Mouse (Mus musculus) megakaryocyte, embryonic 14.5 days (primary cell): ENCODE results near the gene Tmem223. TPM values are rescaled to one million over a fixed set of nuclear protein-coding genes. Genes with fewer than 3 reads are reported as not detected.
"Not testable (repeated sequence)": the region's sequence is repeated elsewhere in the genome, so short reads cannot be mapped to it uniquely, and the experiment has no call there.

Experiments
- H3K27me3 ChIP-seq: replicated peaks from 2 replicates; pipeline ENCODE3; 2012; ENCODE audit warnings: inconsistent platforms
- H3K36me3 ChIP-seq: replicated peaks from 2 replicates; pipeline ENCODE3; 2012; ENCODE audit warnings: low read length, inconsistent platforms, mixed read lengths
- H3K4me1 ChIP-seq: 2 replicates; pipeline ENCODE4 v1.6.1; 2012; ENCODE audit warnings: inconsistent platforms
- H3K4me3 ChIP-seq: replicated peaks from 2 replicates; pipeline ENCODE3; 2012; ENCODE audit warnings: moderate library complexity, mild to moderate bottlenecking, inconsistent platforms
- H3K9me3 ChIP-seq: 2 replicates; pipeline ENCODE4 v1.6.1; 2012; ENCODE audit warnings: inconsistent platforms
- FLI1 ChIP-seq: IDR thresholded peaks from 2 replicates; pipeline ENCODE4 v1.6.1; 2012; ENCODE audit warnings: low read length, inconsistent platforms, mixed read lengths
- GATA1 ChIP-seq: IDR thresholded peaks from 3 replicates; pipeline ENCODE4 v1.6.1; 2012; ENCODE audit warnings: mixed read lengths, low read length, inconsistent platforms, borderline replicate concordance
- polyA plus RNA-seq: library from polyadenylated mRNA; stranded (reverse); fragments of >175 nt; gene quantifications from 2 replicates; pipeline ENCODE4 v1.2.3, GENCODE M21; 2012; ENCODE audit warnings: low replicate concordance; ENCODE audit not compliant: insufficient read depth

Tmem223 gene
- polyA plus RNA-seq, 1 experiment = 53.5 TPM

DNA sequence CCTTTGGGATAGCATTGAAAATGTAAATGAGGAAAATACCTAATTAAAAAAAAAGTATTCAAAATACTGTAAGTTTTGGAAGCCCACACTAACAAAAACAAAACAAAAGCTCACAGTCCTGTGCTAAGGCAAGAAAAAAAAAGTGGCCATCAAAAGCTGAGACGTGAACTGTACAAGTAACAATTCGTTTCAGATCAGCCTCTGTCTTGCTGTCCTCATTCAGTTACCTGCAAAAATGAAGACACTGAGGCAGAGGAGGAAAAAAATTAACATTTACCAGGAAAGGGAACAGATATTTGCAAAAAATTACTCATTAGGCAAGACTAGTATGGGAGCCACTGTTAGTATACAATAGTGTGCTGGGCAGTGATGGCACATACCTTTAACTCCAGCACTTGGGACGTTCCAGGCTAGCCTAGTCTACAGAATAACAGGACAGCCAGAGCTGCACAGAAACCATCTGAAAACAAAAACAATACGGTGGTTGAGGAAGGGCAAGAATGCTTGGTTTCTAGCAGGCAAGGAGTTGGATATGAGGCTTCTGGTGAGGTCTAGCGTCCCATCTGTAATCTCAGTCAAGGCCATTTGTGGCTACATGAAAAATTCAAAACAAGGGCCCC is 43.2 kb upstream of the Tmem223 start:
- Histone ChIP-seq H3K9me3 (0 out of 2 replicates have a peak, but pooled peaks cover 2% of the 10 kb centered on the region), H3K27me3 (no peaks in the 10 kb centered on the region), H3K4me1 (peaks cover 18% of the 10 kb centered on the region), H3K36me3 (peaks cover 32% of the 10 kb centered on the region), H3K4me3 (no peak overlapping the region)
- no peak for TF ChIP-seq GATA1
- no peak for TF ChIP-seq FLI1

- not testable (repeated sequence) for H3K4me3 ChIP-seq, H3K27me3 ChIP-seq
- peaks cover 18% of the 10 kb centered on the region for H3K4me1 ChIP-seq
Measured at GRCm38 (mm10) chr19:8728335-8729099, 42.3 kb upstream of the Tmem223 start.

GRCm38 (mm10) chr19:8734334-8734733 is 36.5 kb upstream of the Tmem223 start:
- Histone ChIP-seq H3K27me3 (no peaks in the 10 kb centered on the region), H3K36me3 (peaks cover 25% of the 10 kb centered on the region), H3K9me3 (0 out of 2 replicates have a peak, but pooled peaks cover 4% of the 10 kb centered on the region), H3K4me1 (peaks cover 29% of the 10 kb centered on the region), H3K4me3 (peak overlapping the region; percentile 65)
- TF ChIP-seq GATA1 = no peak
- TF ChIP-seq FLI1 = no peak

More at GRCm38 (mm10) chr19:8728335-8729099, 42.3 kb upstream of the Tmem223 start:
- peaks cover 32% of the 10 kb centered on the region for H3K36me3 ChIP-seq
- not testable (repeated sequence) for H3K9me3 ChIP-seq

DNA sequence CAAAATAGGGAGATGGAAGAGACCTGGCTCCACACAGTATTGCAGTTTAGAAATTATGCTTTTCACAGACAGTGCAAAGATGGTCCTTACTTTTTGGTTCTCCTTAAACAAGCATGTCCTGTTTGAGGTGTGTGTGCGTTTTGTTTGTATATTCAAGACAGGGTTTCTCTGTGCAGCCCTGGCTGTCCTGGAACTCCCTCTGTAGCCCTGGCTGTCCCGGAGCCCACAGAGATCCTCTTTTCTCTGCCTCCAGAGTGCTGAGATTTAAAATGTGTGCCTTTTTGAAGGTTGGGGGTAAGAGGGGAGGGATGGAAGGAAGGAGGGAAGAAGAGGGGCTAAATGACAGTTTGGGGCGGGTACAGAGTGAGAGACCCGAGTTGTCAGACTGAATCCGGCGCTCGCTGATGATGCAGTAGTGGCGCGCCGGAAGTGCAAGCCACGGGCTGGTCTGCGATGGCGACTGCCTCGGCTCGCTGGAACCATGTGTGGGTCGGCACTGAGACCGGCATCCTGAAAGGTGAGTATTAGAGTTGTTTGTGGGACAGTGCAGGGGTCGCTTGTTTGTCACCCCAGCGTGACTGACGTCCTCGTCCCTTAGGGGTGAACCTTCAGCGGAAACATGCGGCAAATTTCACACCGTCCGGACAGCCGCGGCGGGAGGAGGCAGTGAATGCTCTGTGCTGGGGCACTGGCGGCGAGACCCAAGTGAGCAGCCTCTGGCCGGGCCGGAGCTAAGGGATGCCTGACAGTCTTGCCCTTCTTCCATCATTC is 35.2 kb upstream of the Tmem223 start, which contains the start of gene Wdr74:
TSS of gene Wdr74 (plus strand) at position 439 of the 771 bp plus-strand sequence.
- Histone ChIP-seq H3K9me3 (0 out of 2 replicates have a peak, but pooled peaks cover 4% of the 10 kb centered on the region), H3K4me1 (peaks cover 36% of the 10 kb centered on the region), H3K36me3 (peaks cover 37% of the 10 kb centered on the region), H3K4me3 (peak within 1 kb of the TSS; percentile 98), H3K27me3 (no peaks in the 10 kb centered on the region)
- TF ChIP-seq FLI1 (no peak; the same call in 1 of the 2 replicates), GATA1 (no peak)

DNA sequence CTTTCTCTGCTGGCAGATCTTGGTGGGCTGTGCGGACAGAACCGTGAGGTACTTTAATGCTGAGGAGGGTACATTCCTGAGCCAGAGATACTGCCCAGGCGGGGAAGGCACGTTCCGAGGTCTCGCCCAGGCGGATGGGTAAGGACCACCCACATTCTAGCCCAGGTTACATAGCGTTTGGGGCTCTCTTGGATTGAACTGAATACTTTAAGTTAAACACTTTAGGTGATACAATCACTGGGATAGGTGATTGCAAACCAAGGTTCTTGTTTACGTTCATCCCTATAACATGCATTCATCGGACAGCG is 34.7 kb upstream of the Tmem223 start:
- Histone ChIP-seq H3K4me1 (peaks cover 41% of the 10 kb centered on the region), H3K4me3 (peak overlapping the region; percentile 98)

DNA sequence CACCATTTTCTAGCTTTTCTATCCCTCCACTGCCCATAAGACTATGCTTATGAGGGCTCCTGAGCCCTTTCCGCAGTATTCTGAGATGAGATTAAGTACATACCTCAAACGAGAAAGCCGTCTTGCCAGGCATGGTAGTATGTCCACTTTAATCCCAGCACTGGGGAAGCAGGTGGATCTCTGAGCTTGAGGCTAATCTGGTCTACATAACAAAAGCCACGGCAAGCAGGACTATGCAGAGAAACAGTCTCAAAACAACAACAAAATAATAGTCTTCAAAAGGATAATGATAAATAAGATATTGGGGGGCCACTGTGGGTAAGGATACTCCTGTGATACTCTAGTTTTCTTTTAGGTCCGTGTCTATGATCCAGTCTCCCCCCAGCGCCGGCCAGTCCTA is 31.9 kb upstream of the Tmem223 start:
- Histone ChIP-seq H3K4me1 (peaks cover 54% of the 10 kb centered on the region), H3K27me3 (no peaks in the 10 kb centered on the region), H3K4me3 (no peak overlapping the region), H3K9me3 (no peaks in the 10 kb centered on the region), H3K36me3 (peaks cover 54% of the 10 kb centered on the region)
- TF ChIP-seq GATA1 (no peak), FLI1 (no peak)

More for the DNA sequence above, 34.7 kb upstream of the Tmem223 start:
- Histone ChIP-seq H3K27me3 (no peaks in the 10 kb centered on the region), H3K36me3 (peaks cover 40% of the 10 kb centered on the region), H3K9me3 (0 out of 2 replicates have a peak, but pooled peaks cover 4% of the 10 kb centered on the region)
- TF ChIP-seq GATA1 (no peak), FLI1 (no peak)

DNA sequence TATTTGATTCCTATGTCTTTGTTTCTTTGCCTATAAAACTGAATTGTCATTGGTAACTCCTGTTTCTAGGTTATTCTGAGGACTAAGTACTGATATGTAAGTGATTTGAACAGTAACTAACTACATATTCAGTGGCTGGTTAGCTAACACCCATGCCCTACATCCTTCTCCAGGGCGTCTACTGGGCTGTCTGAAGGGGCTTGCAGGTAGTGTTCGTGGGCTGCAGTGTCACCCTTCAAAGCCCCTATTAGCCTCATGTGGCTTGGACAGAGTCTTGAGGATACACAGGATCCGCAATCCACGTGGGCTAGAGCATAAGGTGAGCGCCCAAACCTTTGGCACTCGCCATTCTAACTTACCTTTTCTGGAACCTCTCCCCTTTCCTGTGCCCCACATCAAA is 31.1 kb upstream of the Tmem223 start:
- Histone ChIP-seq H3K4me1 (peaks cover 50% of the 10 kb centered on the region), H3K36me3 (peaks cover 60% of the 10 kb centered on the region), H3K4me3 (no peak overlapping the region), H3K9me3 (no peaks in the 10 kb centered on the region), H3K27me3 (no peaks in the 10 kb centered on the region)
- TF ChIP-seq GATA1 = no peak
- TF ChIP-seq FLI1 = no peak

DNA sequence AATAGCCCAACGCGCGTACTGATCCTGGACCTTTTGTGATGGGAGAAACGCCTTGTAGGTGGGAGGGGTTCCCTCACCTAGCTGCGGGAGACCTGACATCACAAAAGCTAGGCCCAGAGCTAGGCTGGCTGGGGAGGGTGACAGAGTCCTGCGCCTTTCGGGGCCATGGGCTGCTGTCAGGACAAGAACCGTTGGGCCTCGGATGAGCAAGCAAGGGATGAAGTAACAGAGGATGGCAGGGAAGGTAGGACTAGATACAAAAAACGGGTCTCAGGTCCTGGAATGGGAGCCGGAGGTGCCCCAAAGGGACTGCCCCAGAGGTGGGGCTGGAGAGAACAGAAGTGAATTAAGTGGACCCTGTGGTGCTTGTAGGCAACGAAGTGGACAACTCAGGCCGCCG is 30.2 kb upstream of the Tmem223 start, which contains the start of gene 1700092M07Rik:
TSS of gene 1700092M07Rik (plus strand) at position 116 of the 400 bp plus-strand sequence.
- peak within 1 kb of the TSS; percentile 99 for H3K4me3 ChIP-seq
- H3K36me3 ChIP-seq = peaks cover 70% of the 10 kb centered on the region
- H3K9me3 ChIP-seq = no peaks in the 10 kb centered on the region
- no peak for TF ChIP-seq GATA1
- TF ChIP-seq FLI1 = no peak
- peaks cover 49% of the 10 kb centered on the region for H3K4me1 ChIP-seq
- H3K27me3 ChIP-seq = no peaks in the 10 kb centered on the region

DNA sequence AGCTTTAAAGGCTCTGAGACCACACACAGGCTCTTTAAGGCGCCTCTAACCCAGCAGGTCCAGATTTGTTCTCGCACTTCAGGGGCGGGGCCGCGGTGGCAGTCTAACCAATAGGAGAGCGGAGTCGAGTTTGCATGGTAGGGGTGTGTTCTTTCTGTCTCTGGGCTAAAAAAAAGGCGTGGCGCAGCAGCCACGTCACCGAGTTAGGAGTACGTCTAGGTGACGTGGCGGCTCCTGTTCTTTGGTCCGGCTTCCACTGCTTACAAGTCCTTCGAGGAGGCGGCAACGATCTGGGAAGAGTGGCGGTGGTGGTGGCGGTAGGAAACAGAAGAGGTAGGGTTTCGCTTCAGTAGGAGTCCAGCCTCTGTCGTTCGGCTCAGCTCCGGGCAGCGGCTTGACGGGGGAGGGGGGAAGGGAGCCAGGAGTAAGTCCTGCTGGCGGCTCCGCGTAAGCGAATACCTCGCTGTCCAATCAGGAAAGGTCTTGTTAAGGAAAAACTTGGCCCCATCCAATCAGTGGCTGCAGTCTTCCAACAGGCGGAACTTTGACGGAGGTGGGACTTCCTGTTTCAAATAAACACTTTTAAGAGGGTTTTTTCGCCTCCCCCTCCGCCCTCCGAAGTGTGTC is 29.4 kb upstream of the Tmem223 start, which contains the start of gene Stx5a:
TSS of gene Stx5a (plus strand) at position 171 of the 627 bp plus-strand sequence.
- H3K27me3 ChIP-seq = no peaks in the 10 kb centered on the region
- TF ChIP-seq GATA1 (no peak), FLI1 (no peak)
- no peaks in the 10 kb centered on the region for H3K9me3 ChIP-seq
- peaks cover 77% of the 10 kb centered on the region for H3K36me3 ChIP-seq
- H3K4me1 ChIP-seq = peaks cover 46% of the 10 kb centered on the region
- H3K4me3 ChIP-seq = peak within 1 kb of the TSS; percentile 99
